Mouse (Mus musculus): ENCODE measurements around the gene Srrt. TPM values are rescaled to one million over a fixed set of nuclear protein-coding genes. Genes with fewer than 3 reads are reported as not detected.

The Srrt gene
- polyA plus RNA-seq, 1 experiment = 121 TPM

DNA sequence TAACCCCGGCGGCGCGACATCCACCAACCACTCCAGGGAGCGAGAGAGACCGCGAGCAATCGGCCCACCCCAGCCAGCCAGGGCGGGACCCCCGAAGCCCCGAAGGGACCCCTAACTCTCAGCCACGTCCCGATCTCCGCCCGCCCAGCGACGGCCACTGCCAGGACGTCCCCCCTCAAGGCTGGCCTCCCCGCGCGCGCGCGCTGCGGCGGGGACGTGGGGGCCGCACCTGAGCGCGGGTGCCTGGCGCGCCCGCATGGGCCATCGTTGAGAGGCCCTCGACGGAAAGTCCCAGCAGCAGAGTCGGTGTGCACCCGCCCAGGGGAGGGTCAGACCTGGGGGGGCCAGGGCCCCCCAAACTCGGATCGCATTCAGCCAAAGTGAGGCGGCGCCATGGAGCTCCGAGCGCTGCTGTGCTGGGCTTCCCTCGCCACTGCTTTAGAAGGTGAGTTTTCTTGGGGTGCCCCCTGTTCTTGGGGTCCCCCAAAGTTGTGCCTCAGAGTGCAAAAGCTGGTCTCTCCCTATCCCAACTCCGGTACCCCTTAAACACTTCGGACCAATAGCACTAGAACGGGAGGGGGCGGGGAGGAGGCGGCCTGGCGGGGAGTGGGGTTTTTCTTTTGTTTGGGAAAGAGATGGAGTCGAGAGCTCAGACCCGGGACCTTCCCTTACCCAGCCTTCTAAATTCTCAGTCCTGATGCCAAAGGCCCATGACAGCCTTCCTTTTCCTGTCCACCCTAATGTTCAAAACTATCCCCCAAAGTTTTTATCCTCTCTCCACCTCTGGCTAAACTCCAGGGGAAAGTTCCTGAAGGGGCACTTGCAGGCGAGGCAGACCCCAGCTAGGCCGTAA lies 43.0 kb upstream of the Srrt start:
- Histone ChIP-seq H3K4me1 (ENCODE audit: control insufficient read depth, insufficient read depth, low read length) (no peaks in the 10 kb centered on the region), H3K9ac (ENCODE audit: low read depth, poor library complexity, severe bottlenecking) (peak overlapping the region; percentile 89)

DNA sequence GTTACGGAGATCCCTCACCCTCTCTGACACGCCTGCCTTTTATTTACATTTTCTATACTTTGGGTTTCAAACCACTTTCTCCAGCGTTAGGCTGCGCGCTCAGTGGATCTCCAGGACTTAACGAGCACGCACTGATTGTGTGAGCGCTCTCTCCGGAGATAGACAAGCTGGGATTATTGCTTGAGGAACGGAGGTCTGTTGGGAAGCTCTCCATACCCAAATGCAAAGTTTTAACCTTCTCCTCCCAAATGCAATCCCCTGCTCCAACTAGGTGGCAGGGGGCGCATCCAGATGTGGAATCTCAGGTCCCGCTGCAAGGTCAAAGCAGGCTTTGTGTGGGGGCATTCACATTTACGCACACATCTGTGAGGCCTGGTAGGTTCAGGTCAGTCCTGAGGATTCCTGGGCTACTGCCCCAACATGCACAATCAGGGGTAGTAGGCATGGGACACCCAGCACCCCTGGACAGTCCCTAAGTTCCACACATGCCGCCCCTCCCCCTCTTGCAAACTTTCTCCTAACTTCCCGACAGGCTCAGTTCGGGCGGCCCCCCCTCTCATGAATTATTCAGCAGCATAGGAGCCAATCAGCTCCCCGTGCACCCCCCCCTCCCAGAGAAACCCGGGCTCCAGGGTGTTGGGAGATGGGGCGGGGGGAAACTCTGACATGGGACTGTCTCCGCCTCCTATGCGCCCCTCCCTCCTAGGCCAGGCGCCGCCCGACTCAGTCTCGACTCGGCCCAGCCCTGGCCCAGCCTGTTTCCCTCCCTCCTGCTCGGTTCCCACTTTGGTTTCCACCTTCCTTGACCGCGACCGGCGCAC lies 42.1 kb upstream of the Srrt start, which contains the start of gene Ephb4:
Ephb4 (plus strand) TSS at position 726 of the 821 bp plus-strand sequence.
- no peaks in the 10 kb centered on the region for H3K4me1 ChIP-seq (ENCODE audit: control insufficient read depth, insufficient read depth, low read length)
- H3K27ac ChIP-seq (ENCODE audit: insufficient read depth, low read length) = peak within 1 kb of the TSS; percentile 85
- no peaks in the 10 kb centered on the region for H3K27me3 ChIP-seq (ENCODE audit: control insufficient read depth, insufficient read depth, low read length, poor library complexity, severe bottlenecking)
- peak; percentile 58 for TF ChIP-seq POLR2A (IDR thresholded peaks at IDR 0.05; ENCODE audit: insufficient read depth, low read length)
- peak; percentile 7 for TF ChIP-seq CTCF (IDR thresholded peaks at IDR 0.05; ENCODE audit: low read depth, low read length)
- 0 out of 2 replicates have a peak, but pooled peaks have one; percentile 41 for TF ChIP-seq EP300 (IDR thresholded peaks at IDR 0.05; ENCODE audit: insufficient read depth, low read depth, low read length)
- no peaks in the 10 kb centered on the region for H3K36me3 ChIP-seq (ENCODE audit: control insufficient read depth, insufficient read depth, low read length, poor library complexity, severe bottlenecking)
- peak within 1 kb of the TSS; percentile 89 for H3K9ac ChIP-seq (ENCODE audit: low read depth, poor library complexity, severe bottlenecking)
- peak within 1 kb of the TSS; percentile 77 for H3K4me3 ChIP-seq (ENCODE audit: low read depth, low read length)
- H3K9me3 ChIP-seq (replicated peaks; ENCODE audit: control insufficient read depth, insufficient read depth, low read length, poor library complexity, severe bottlenecking) = no peaks in the 10 kb centered on the region

More for the DNA sequence above, 43.0 kb upstream of the Srrt start:
- peak overlapping the region; percentile 77 for H3K4me3 ChIP-seq (ENCODE audit: low read depth, low read length)
- TF ChIP-seq POLR2A (IDR thresholded peaks at IDR 0.05; ENCODE audit: insufficient read depth, low read length) = no peak
- TF ChIP-seq EP300 (IDR thresholded peaks at IDR 0.05; ENCODE audit: insufficient read depth, low read depth, low read length) = no peak
- no peak for TF ChIP-seq CTCF (IDR thresholded peaks at IDR 0.05; ENCODE audit: low read depth, low read length)
- no peaks in the 10 kb centered on the region for H3K36me3 ChIP-seq (ENCODE audit: control insufficient read depth, insufficient read depth, low read length, poor library complexity, severe bottlenecking)
- no peaks in the 10 kb centered on the region for H3K9me3 ChIP-seq (replicated peaks; ENCODE audit: control insufficient read depth, insufficient read depth, low read length, poor library complexity, severe bottlenecking)
- H3K27me3 ChIP-seq (ENCODE audit: control insufficient read depth, insufficient read depth, low read length, poor library complexity, severe bottlenecking) = no peaks in the 10 kb centered on the region
- H3K27ac ChIP-seq (ENCODE audit: insufficient read depth, low read length) = no peak overlapping the region

DNA sequence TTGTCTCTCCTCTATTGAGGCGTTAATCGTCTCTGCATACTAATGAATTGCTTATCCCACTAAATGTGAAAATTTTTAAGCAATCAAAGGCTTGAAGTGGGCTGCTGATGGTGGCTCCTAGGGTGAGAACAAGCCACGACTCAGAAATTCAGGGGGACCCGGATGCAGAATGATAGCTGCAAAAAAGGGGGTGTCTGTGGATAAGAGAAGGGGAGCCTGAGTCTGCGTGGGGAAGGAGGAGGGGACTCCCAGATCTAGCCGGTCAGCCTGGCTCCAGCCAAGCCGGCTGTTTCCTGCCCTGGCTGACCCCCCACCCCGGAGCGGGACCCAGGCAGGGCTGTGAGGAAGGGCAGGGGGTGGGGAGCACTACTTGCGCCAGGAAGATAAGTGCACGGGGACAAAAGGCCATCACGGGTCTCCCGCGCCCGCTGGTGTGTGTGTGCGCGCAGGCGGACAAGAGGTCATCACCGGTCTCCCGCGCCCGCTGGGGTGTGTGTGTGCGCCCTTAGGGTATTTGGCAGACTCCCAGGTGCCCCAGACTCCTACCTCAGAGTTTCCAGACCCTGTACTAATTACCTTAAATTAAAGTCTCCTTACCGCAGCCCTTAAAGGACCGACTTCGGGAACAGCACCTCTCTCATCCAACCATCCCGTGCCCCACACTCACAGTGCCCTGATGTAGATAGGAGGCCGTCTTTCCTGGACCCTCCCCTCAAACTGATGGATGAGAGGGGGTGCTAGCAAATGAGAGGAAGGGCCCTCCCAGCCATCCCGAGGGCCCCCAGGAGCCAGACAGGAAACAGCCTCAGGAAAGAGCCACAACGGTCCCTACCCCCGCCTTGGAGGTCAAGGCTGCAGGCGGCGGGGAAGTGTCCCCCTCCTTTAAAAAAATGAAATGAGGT lies 41.3 kb upstream of the Srrt start:
- Histone ChIP-seq H3K4me3 (ENCODE audit: low read depth, low read length) (peak overlapping the region; percentile 67), H3K9ac (ENCODE audit: low read depth, poor library complexity, severe bottlenecking) (peak overlapping the region; percentile 49), H3K9me3 (replicated peaks; ENCODE audit: control insufficient read depth, insufficient read depth, low read length, poor library complexity, severe bottlenecking) (no peaks in the 10 kb centered on the region), H3K4me1 (ENCODE audit: control insufficient read depth, insufficient read depth, low read length) (no peaks in the 10 kb centered on the region), H3K27me3 (ENCODE audit: control insufficient read depth, insufficient read depth, low read length, poor library complexity, severe bottlenecking) (no peaks in the 10 kb centered on the region), H3K27ac (ENCODE audit: insufficient read depth, low read length) (peak overlapping the region; percentile 85), H3K36me3 (ENCODE audit: control insufficient read depth, insufficient read depth, low read length, poor library complexity, severe bottlenecking) (no peaks in the 10 kb centered on the region)
- TF ChIP-seq CTCF (IDR thresholded peaks at IDR 0.05; ENCODE audit: low read depth, low read length) (no peak), POLR2A (IDR thresholded peaks at IDR 0.05; ENCODE audit: insufficient read depth, low read length) (no peak), EP300 (IDR thresholded peaks at IDR 0.05; ENCODE audit: insufficient read depth, low read depth, low read length) (no peak)

GRCm38 (mm10) chr5:137347856-137348255 lies 40.4 kb upstream of the Srrt start:
- Histone ChIP-seq H3K27me3 (ENCODE audit: control insufficient read depth, insufficient read depth, low read length, poor library complexity, severe bottlenecking) (no peaks in the 10 kb centered on the region), H3K9ac (ENCODE audit: low read depth, poor library complexity, severe bottlenecking) (no peak overlapping the region), H3K27ac (ENCODE audit: insufficient read depth, low read length) (no peak overlapping the region), H3K9me3 (replicated peaks; ENCODE audit: control insufficient read depth, insufficient read depth, low read length, poor library complexity, severe bottlenecking) (no peaks in the 10 kb centered on the region), H3K36me3 (ENCODE audit: control insufficient read depth, insufficient read depth, low read length, poor library complexity, severe bottlenecking) (no peaks in the 10 kb centered on the region), H3K4me3 (ENCODE audit: low read depth, low read length) (no peak overlapping the region), H3K4me1 (ENCODE audit: control insufficient read depth, insufficient read depth, low read length) (no peaks in the 10 kb centered on the region)
- TF ChIP-seq POLR2A (IDR thresholded peaks at IDR 0.05; ENCODE audit: insufficient read depth, low read length) = no peak
- no peak for TF ChIP-seq EP300 (IDR thresholded peaks at IDR 0.05; ENCODE audit: insufficient read depth, low read depth, low read length)
- TF ChIP-seq CTCF (IDR thresholded peaks at IDR 0.05; ENCODE audit: low read depth, low read length) = no peak

- TF ChIP-seq CTCF (IDR thresholded peaks at IDR 0.05; ENCODE audit: low read depth, low read length) (no peak), POLR2A (IDR thresholded peaks at IDR 0.05; ENCODE audit: insufficient read depth, low read length) (no peak), EP300 (IDR thresholded peaks at IDR 0.05; ENCODE audit: insufficient read depth, low read depth, low read length) (no peak)
- Histone ChIP-seq H3K4me1 (ENCODE audit: control insufficient read depth, insufficient read depth, low read length) (no peaks in the 10 kb centered on the region), H3K36me3 (ENCODE audit: control insufficient read depth, insufficient read depth, low read length, poor library complexity, severe bottlenecking) (no peaks in the 10 kb centered on the region), H3K27ac (ENCODE audit: insufficient read depth, low read length) (no peak overlapping the region), H3K4me3 (ENCODE audit: low read depth, low read length) (no peak overlapping the region), H3K27me3 (ENCODE audit: control insufficient read depth, insufficient read depth, low read length, poor library complexity, severe bottlenecking) (no peaks in the 10 kb centered on the region), H3K9me3 (replicated peaks; ENCODE audit: control insufficient read depth, insufficient read depth, low read length, poor library complexity, severe bottlenecking) (no peaks in the 10 kb centered on the region), H3K9ac (ENCODE audit: low read depth, poor library complexity, severe bottlenecking) (no peak overlapping the region)
These were observed 39.5 kb upstream of the Srrt start for GRCm38 (mm10) chr5:137346983-137347382.

Data from ES-Bruce4 (cell line).